Mouse (Mus musculus): ENCODE data around the gene Ncbp3.

Ncbp3 gene

DNA sequence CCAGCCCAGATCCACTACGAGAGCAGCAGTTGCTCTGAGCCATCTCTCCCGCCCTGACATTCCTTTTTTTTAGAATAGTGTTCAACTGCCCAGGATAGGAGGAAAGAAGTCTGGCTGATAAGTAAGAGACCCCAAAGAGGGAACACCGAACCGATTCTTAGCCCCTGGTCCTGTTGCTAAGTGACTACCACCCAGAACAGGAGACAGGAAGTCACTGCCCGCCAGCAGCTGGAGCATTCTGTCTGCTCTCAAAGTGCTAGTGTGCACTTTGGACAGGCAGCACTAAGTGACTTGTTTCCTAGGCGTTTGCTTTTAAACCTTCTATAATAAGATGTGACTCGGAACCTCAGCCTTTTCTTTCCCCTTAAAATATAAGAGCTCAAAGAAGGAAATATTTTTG is 37.8 kb downstream of the Ncbp3 start:
- DNase-seq (ENCODE audit: low read depth, low spot score), result no peak

GRCm38 (mm10) chr11:73087700-73088480 is 40.3 kb downstream of the Ncbp3 start:
- peak; percentile 13 for DNase-seq (ENCODE audit: low read depth, low spot score)

- no peak for DNase-seq (ENCODE audit: low read depth, low spot score)
Observed at GRCm38 (mm10) chr11:73090283-73090682, 42.7 kb downstream of the Ncbp3 start, which contains the start of gene Itgae. Gene Itgae (plus strand): TSS chr11:73090583.

- DNase-seq (ENCODE audit: low read depth, low spot score), result no peak
Observed at GRCm38 (mm10) chr11:73090826-73091225, 43.2 kb downstream of the Ncbp3 start.

DNA sequence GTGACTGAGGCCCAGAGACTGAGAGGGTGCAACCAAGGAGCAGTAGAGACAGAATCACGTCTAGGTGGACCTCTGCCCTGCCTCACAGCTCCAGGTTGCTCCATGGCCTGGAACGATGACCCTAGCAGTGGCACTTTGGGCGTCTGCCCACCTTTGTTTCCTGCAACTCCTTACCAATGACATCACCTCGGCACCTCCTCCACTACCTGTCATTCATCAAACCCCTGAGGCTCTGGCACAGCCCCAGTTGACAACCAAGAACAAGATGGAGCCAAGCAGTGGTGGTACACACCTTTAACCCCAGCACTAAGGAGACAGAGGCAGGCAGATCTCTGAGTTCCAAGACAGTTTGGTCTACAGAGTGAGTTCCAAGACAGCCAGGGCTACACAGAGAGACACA is 44.5 kb downstream of the Ncbp3 start:
- no peak for DNase-seq (ENCODE audit: low read depth, low spot score)

GRCm38 (mm10) chr11:73092877-73093276 is 45.3 kb downstream of the Ncbp3 start:
- peak; percentile 41 for DNase-seq (ENCODE audit: low read depth, low spot score)

DNA sequence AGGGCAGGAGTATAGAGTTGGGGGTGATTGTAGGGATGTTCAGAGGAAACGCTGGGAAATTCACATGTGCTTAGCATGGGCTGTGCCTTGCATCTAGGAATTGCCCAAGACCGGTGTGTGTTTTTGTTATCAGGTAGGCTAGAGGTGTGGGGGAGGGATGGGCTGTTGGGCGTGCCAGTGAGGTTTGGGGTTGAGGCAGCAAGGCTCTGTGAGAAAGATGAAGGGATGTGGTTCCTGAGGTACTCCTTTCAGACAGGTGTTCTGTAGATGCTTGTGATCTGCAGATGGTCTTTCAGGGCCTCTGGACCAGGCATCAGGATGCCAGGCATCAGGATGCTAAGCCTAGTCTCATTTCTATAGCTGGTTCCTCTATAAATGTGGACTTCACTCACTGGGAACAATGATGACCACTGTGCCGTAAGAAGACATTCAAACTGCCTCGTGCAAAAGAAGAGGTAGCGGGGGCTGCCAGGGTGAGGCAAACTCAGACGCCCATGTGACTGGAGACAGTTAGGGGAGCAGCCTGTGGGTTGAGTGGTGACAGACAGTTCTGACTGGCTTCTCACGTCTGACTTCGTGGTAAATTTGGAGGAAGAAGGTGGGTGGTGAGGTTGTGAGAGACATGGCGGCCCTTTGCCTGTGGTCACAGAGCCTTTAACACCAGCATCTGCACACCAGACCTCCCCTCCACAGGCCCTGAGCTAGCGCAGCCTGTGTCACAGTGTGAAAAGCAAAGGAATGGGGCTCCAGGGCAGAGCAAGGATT is 46.8 kb downstream of the Ncbp3 start:
- DNase-seq (ENCODE audit: low read depth, low spot score), result no peak

DNA sequence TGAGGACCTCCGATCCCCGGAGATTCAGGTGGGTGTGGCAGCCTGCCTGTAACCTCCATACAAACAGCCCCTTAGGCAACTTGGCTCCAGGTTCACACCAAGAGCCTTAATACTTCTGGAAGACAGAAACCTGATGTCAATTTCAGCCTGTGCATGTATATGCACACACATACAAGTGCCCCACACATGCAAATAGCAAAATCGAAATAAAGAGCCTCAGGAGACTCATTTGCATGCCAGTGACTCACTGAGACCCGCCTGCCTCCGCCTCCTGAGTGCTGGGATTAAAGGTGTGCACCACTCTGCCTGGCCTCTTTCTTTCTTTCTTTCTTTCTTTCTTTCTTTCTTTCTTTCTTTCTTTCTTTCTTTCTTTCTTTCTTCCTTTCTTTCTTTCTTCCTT is 51.3 kb downstream of the Ncbp3 start:
- DNase-seq (ENCODE audit: low read depth, low spot score), result peak; percentile 30

DNA sequence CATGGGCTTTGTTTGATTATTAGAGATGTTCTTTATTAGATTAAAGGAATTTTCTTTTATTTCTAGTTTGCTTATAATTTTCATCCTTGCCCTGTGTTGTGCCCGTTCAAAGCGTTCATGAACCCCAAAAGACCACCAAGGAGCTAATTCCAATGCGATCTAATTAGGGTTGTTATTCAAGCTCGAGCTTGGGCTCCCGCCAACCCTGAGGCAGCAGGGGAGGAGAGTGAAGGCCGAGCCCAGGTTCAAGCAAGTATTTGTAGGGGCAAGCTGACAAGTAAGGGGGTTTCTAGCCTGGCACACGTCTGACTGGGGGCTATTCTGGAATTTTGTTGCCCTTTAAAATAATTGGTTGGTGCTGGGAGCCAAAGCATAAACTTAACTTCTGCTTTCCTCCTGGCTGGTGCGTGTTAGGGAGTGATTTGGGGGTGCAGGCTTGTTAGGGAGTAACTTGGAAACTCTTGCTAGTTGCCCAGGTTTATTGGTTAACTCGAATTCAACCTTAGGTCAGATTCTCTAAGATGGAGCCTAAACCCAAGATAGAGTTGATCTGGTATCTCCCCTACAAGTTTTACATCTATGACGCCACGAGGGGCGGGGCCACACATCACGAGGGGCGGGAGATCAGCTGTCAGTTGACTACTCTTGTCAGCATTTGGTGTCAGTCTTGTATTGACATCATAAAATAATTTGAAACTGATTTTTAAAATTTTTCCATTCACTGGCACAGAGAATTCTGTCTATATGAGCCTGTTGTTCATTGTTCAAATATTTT is 52.6 kb downstream of the Ncbp3 start:
- DNase-seq (ENCODE audit: low read depth, low spot score), result no peak

GRCm38 (mm10) chr11:73101308-73101707 is 53.7 kb downstream of the Ncbp3 start:
- DNase-seq (ENCODE audit: low read depth, low spot score), result no peak

DNA sequence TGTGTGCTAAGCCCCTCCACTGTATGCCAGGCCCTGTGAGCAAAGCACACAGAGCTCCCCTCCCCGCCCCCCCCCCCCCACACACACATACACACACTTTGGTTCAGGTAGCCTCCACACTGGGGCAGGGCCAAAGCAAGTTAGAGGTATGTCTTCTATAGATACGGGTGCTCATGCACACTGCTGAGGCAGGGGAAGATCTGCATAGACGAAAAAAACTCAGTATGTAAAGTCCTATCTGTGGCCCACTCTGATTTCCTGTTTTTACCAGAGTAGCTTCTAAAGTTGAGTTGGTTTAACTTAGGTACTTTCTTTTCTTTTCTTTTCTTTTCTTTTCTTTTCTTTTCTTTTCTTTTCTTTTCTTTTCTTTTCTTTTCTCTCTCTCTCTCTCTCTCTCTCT is 57.7 kb downstream of the Ncbp3 start:
- DNase-seq (ENCODE audit: low read depth, low spot score), result no peak

DNA sequence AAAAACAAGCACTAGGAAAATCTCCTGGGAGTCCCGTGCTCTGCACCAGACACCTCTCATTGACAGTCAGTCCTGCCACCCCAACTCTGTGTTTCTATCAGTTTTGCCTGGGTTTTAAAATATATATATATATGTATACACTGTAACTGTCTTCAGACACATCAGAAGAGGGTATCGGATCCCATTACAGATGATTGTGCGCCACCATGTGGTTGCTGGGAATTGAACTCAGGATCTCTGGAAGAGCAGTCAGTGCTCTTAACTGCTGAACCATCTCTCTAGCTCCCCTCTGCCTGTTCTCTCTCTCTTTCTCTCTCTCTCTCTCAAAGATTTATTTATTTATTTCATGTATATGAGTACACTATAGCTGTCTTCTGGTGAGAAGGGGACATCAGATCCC is 59.8 kb downstream of the Ncbp3 start:
- peak; percentile 48 for DNase-seq (ENCODE audit: low read depth, low spot score)

DNA sequence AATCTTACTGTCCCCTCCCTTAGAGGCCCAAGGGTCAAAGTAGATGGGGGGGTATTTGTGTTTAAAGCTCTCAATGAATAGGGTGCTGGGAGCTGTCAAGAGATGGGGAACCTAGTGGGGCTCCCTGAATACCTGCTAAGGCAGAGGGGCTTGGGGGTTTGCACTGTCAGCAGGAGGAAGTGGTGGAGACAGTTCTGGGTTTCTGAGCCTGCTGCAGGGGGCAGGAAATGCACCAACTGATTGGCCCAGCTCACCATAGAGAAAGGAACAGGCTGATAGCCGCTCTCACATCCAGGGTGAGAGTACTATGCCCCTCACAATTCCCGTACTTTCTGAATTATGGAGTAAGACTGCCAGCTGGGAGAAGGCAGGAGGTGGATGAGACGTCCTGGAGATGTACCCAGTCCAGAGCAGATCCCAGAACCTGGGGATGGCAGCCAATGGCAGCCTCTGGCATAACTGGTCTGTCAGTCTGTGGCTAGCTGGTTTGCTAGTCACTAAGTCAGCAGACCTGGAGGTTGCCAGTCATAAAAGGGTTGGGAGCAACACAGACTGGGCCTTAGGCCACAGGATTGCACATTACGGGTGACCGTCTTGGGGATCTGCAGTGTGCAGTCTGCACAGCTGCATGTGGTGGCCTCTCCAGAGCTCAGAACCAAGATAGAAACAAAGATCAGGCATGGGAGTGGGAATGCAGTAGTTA is 60.8 kb downstream of the Ncbp3 start:
- DNase-seq (ENCODE audit: low read depth, low spot score), result no peak

- no peak for DNase-seq (ENCODE audit: low read depth, low spot score)
Observed at GRCm38 (mm10) chr11:73108898-73109625, 61.5 kb downstream of the Ncbp3 start.

DNA sequence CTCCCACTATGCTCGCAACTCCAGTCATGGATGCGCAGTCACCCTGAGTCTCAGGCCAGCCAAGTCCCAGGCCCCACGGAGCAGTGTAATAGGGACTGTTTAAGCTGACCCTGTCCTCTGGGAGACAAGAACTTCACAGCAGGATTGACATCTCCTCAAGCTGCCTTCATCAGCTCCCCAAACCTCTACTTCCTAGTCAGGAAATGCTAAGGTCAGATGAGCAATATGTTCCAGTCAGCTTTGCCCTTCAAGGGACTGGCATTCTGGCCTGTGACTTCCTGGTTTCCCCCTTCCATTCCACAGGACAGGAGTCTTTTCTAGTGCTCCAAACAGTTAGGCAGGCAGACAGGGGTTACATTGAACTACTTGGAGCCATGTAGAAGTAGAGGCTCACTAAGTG is 62.4 kb downstream of the Ncbp3 start:
- no peak for DNase-seq (ENCODE audit: low read depth, low spot score)

GRCm38 (mm10) chr11:73111414-73111813 is 63.8 kb downstream of the Ncbp3 start:
- no peak for DNase-seq (ENCODE audit: low read depth, low spot score)

- DNase-seq (ENCODE audit: low read depth, low spot score), result no peak
Observed at GRCm38 (mm10) chr11:73126495-73126894, 78.9 kb downstream of the Ncbp3 start.

GRCm38 (mm10) chr11:73131020-73131419 is 83.4 kb downstream of the Ncbp3 start:
- DNase-seq (ENCODE audit: low read depth, low spot score), result peak; percentile 71

DNA sequence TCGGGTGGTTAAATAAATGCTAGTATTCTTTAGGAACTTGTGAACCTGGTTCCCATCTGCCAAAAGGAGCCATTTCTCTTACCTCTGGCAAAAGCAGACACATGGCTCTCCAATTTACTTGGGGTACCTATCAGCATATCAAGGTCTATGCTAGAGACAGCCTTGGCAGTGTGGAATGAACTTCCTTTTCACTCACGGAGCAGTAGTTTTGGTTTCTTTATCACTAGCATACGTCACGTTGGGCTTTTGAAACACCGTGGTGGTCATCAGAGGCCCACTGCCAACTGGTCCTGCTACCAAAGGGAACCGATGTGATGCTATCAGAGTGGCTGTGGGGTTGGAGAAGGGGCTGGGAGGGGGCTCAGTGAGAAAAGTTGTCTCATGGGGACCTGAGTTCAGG is 85.4 kb downstream of the Ncbp3 start:
- no peak for DNase-seq (ENCODE audit: low read depth, low spot score)

GRCm38 (mm10) chr11:73134222-73134621 is 86.6 kb downstream of the Ncbp3 start:
- DNase-seq (ENCODE audit: low read depth, low spot score), result no peak

DNA sequence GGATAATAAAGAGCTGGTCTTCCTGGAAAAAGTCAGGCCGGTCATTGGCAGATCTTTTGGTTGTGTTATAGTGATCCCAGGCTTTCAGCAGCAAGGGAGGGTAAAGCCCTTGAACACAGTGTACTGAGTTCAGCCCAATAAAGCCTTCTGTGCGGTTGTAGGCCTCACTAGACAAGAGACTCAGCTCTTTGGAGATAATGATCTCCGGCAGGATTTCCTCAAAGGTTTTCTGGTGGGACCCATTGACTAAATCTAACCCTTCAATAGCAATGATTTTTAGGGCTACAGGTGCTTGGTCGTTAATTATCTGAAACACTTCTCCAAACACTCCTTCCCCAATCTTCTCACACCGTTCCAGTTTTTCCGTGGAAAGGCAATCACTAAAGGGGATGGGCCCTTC is 89.0 kb downstream of the Ncbp3 start:
- DNase-seq (ENCODE audit: low read depth, low spot score), result no peak
